Mouse (Mus musculus): Measurements from ENCODE around the gene Fto.

GRCm38 (mm10) chr8:91613603-91614002 is 300.3 kb downstream of the Fto start:
- TF ChIP-seq MAX (IDR thresholded peaks at IDR 0.05; ENCODE audit: low read length) (no peak), SMC3 (IDR thresholded peaks at IDR 0.05; ENCODE audit: low read depth, low read length) (no peak), RAD21 (IDR thresholded peaks at IDR 0.05; ENCODE audit: low read depth, low read length) (no peak), BHLHE40 (IDR thresholded peaks at IDR 0.05; ENCODE audit: low read depth, low read length) (no peak), CHD1 (IDR thresholded peaks at IDR 0.05; ENCODE audit: low read depth, low read length) (no peak), ZMIZ1 (IDR thresholded peaks at IDR 0.05; ENCODE audit: low read depth, low read length) (no peak)

Measured in CH12.LX (cell line).